Mouse (Mus musculus) gastrocnemius, postnatal 10 days (tissue): Measurements from ENCODE around the gene Aig1. TPM values are rescaled to one million over a fixed set of nuclear protein-coding genes. Genes with fewer than 3 reads are reported as not detected.
A peak's percentile ranks its signal among the peaks of the same experiment; 100 is the strongest.
"Not testable (repeated sequence)": the region's sequence is repeated elsewhere in the genome, so short reads cannot be mapped to it uniquely, and the experiment has no call there.

ENCODE experiments used
- DNase-seq: peaks from one replicate; pipeline ENCODE4 v3.0.0; 2021; ENCODE audit warnings: mixed read lengths
- long read RNA-seq, 2 experiments: library from polyadenylated mRNA; stranded (forward); transcript quantifications; one replicate each; pipeline ENCODE4 v2.0.0; 2021
- total RNA-seq, 2 experiments: library from RNA; stranded (reverse); gene quantifications; 2 replicates each; pipeline ENCODE4 v1.2.3; 2021

The Aig1 gene
- 10 to 100 TPM; 34.0 to 36.4 TPM for total RNA-seq
- long read RNA-seq, experiment 1, transcript Aig1-205 (6 exons, 1,554 nt), result major isoform, 28 of 36 reads
- long read RNA-seq, experiment 1, partial matches to known transcripts, result 1 of 36 reads
- long read RNA-seq, experiment 1, other reads (novel, unspliced or antisense), result 3 of 36 reads
- long read RNA-seq, experiment 2, transcript Aig1-205 (6 exons, 1,554 nt), result major isoform, 49 of 57 reads
- long read RNA-seq, experiment 2, partial matches to known transcripts, result 0 of 57 reads
- long read RNA-seq, experiment 2, other reads (novel, unspliced or antisense), result 6 of 57 reads

DNA sequence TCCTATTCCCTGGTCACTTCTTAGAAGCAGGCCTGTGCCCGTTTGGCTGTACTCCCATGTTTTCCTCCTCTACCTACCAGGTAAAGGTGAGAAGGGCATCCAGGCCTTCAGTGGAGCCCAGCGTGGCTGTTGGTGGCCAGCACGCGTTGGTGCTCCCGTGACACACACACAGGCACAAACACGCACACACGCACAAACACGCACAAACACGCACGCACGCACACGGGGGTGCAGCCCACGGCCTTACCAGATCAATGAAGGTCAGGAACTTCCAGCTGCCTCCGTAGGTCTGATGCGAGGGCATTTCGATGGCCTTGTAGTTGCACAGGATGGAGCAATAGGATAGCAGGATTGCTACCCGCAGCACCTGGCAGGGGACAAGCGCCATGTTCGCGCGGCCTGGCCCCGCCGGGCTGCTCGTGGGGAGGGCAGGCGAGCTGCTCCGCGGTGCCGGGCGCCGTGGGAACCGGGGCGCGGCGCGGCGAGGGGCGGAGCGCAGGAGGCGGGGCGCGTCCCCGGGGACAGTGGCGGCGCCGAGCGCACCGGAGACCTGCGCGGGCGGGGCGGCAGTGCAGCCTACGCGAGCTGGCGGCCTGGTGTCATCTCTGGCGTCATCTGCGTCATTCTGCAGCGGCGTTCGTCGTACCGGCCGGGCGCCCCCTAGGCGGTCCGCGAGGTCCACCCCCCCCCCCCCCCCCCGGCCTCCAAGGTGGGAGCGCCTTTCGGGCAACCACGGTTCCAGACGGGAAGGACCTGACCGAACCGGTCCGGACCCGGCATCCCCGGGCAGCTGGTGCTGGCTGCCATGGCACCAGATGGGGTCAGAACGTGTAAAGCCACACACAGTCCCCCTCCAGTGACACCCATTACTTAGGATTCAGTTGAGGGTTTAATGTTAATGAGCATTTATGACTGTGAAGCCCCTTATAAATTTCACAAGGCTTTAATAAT lies at the start of gene Aig1:
Gene Aig1, minus strand, starts transcription at position 610 of the 951 bp plus-strand sequence.
- peak; percentile 66 for DNase-seq

DNA sequence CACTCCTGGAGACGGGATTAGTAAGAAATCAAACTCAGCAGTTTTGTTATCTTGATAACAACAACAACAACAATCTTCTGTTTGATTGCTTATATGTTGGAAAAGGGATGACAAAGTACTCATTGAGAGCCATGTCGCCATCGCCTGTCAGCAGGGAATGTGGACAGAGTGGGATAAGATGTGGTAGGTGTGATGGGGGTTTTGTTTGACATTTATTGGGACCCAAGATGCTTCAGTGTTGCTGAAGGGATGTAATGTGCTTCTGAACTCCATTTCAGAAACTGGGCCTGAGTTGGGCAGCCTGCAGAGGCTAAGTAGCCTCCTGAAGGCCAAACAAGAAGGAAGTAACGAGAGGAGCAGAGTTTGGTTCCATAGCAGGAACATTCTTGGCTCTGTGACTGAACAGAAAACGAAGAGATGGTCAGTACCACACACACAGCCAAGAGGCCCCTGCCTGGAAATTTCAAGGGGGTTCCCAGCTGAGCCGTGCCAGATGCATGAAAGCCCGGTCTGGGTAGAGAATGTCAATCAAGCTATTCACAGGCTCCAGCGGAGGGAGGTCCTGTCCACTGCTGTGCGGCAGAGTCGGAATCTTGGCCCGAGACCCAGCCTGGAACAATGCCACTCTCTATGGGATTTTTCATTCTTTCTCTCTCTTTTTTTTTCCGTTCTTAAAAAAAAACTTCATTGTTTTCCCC lies 48.0 kb upstream of the Aig1 start:
- peak; percentile 67 for DNase-seq

DNA sequence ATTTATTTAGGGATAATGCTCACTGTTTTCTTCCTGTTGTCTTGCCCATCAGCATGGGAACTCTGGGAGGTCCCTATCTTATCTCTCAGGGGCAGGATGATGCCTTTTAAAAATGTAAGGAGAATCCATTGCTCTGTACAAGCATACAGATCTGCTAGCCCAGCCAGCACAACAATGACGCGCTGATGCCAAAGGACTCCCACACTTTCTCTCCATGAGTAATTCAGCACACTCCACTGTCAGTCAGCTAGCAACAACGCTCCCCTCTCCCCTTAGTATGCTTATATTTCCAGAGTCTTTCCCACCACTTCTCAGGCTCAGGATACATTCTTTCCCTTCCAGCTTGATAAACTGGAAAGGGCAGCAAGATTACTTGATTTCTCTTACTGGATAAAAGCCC lies 46.4 kb upstream of the Aig1 start:
- DNase-seq, result no peak

DNA sequence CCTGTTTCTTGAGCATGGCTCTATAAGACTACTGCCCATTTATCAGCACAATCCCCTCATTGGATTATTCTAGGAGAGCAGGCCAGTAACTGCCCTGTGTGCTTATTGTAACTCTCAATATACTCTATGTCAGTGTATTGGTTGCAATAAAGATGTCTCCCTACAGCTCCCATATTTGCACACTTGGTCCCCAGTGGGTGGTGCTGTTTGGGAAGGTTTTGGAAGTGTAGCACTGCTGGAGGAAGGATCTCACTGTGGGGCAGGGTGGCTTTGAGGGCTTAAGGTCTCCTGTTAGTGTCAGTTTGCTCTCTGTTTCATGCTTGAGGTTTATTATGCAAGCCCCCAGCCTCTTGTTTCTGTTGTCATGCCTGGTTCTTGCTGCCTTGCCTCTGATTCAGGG lies 44.9 kb upstream of the Aig1 start:
- DNase-seq, result no peak

DNA sequence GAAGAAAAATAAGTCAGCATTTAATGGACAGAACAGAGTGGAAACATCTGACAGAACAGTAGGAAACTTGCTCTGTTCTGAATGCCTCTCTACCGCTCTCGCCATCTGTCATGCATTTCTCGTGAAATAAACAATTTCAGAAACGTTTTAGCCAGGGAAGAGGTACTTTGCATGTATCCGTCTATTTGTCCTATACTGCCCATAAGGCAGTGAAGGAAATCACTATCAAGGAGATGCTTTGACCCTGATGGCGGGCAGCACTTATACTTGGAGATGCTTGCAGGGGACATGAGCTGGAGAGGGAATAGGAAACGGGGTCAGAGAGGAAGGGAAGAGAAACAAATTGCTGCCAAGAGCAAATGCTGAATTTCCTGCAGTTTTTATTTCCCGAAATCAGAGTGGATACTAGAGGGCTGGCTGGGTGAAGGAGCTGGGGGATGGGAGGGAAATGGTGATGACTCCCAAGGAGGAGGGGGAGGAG lies 37.5 kb upstream of the Aig1 start:
- DNase-seq, result no peak

DNA sequence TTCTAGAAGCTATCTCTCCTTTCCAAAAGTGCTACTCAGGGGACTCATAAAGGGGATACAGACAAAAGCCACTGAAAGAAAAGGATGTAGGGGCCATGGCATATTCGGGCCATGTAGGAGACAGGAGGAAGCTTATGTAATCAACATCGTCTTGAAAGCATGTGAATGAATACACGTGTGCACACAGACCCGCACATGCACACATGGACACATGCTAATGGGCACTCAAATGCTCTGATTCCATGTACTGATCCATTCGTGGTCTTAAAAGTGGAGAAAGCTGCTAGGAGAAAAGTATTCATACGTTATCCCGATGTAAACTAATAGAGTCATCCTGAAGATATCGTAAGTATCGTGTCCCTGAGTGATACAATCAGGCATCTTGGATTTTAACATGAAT lies 36.8 kb upstream of the Aig1 start:
- no peak for DNase-seq

DNA sequence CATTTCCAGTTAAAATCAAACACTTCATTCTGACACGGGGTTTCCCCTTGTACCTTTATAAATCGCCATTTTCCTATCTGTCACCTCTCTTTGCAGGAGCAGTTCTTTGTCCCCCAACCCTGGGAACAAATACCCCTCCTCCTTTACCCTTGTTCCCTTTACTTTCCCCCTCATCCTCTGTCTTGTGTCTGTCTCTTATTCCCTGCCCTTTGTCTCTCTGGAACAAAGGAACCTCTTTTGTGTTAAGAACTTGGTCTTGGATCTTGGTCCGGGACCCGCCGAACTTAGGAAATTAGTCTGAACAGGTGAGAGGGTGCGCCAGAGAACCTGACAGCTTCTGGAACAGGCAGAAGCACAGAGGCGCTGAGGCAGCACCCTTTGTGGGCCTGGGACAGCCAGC lies 24.0 kb upstream of the Aig1 start:
- not testable (repeated sequence) for DNase-seq

DNA sequence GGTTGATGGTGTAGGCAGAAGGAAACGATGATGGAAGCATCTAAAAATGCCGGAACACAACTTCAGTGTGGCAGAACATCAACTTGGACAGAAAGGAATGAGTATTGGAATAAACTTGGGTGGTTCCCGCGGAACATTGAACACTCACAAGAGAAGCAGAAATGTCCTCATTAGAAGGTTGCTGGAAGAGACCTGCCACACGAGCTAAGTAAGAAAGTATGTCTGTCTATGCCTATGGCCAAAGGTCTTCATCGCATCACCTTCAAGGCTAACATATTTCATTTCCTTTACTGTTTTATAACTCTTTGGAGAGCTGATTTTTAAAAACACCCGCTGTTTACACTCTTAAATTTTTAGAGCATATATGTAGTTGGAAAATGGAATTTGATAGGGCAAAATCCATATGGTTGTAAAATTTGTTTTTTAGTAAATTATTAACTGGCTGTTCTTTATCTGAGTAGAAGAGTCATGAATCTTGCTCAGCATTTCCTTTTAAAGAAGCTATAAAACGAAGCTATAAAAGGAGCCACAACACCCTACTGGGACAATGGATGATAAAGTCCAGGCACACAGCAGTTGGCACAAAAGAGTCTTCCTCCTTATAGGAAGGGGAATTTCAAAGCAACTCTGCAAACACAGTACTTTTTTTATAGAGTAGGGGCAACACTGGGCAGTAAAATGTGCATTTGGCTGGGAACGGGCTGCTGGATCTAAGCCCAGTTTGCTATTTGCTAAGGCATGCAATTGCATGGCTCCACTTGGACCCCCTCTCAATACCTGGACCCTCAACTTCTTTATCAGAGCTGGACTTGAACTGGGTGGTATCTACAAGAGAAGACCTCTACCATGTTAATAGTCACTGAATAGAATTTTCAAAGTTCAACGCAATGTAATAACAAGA lies 14.4 kb upstream of the Aig1 start:
- no peak for DNase-seq

DNA sequence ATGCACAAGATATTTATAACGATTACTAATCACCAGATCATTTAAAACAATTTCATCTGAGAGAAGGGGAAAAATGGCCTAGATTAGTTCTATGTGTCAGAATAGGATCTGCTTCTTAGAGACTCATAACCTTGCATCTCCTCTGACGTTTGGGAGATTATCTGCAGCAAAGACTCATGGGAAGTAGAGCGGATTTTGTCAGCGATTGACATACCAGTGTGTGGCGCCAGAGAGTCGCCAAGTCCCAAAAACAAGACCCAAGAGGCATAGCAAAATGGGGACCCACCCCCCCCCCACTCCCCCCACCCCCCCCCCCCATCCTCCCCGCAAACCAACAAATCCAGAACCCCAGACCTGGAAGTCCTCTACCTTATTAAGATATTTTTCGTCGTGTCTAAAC lies 13.7 kb upstream of the Aig1 start:
- no peak for DNase-seq

DNA sequence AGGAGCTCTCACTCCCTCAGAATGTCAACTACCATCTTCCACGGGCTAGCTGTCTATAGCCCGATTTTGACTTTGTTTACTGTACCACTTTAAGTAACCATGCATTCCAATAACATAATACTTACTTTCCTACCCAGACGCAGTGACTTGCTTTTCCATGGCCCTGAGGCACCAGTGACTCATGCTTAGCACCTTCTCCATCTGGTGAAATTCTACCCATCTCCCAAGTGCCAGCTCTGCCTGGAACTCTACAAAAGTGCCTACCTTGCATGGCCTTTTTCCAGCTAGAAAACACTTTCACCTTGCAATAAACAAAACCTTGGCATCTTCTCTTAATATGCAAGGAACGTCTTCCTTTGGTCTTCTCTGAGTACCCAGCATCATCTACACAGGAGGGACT lies 9.9 kb upstream of the Aig1 start:
- DNase-seq, result no peak

DNA sequence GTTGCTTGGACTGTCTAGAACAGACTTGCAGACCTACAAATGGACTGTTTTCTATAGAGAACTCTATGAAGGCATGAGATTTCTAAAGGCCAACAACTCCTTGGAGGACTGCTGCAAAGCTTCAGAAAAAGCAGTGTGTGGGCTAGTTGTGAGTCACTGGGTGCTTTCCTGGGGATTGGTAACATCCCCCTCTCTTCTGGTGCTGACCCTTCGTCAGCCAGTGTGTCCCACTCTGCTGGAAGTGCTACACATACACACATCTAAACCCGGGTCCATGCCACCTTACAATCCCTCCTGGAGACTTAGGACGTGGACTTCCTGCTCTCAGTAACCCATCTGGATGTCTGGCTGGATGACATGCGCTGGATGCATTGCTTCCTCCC lies 6.2 kb upstream of the Aig1 start:
- DNase-seq, result no peak

DNA sequence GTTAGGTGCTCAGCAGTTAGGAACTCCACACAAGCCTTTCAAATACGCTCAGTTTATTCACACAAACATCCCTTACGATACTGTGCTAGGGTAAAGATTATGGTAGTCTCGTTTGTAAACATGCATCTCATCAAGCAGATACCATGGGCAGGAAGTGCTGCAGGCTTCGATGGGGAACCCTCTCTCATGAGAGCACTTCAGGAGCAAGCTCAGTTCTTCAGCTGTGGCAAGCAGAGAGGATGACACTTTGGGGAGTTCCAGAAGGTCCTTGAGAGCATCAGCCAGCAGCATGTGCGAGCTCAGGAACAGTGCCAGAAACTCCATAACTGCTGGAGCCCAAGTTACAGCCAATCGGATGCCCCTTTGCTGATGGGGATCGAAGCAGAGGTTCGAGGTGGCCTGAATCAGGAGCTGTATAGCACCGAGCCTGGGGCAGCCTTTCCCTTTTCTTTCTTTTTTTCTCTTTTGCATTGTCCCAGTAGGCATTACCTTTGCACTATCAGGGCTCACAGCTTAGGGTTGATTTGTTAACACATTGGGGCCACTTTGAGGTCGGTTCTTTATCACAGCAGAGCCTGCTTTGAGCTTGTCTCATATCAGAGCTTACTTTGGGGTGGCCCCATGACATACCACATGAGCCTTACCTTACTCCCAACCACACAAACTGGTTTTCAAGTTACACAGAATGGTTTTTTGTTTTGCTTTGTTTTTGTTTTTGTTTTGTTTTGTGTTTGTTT lies 5.7 kb upstream of the Aig1 start:
- DNase-seq, result no peak

DNA sequence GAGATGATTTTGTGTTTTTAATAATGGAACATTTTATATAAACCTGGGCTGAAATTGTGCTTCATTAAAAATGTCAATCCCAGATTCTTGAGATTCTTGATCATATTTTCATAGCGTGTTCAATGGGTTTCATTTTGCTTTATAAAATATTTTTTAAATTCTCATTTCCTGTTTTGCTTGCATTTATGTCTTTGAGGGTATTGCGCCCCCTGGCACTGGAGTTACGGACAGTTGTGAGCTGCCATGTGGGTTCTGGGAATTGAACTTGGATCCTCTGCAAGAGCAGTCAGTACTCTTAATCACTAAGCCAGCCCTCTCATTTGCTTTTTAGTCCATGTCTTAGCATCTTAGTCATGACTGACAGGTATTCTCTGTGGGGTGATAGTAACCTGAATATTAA lies 1.8 kb upstream of the Aig1 start:
- DNase-seq, result no peak

DNA sequence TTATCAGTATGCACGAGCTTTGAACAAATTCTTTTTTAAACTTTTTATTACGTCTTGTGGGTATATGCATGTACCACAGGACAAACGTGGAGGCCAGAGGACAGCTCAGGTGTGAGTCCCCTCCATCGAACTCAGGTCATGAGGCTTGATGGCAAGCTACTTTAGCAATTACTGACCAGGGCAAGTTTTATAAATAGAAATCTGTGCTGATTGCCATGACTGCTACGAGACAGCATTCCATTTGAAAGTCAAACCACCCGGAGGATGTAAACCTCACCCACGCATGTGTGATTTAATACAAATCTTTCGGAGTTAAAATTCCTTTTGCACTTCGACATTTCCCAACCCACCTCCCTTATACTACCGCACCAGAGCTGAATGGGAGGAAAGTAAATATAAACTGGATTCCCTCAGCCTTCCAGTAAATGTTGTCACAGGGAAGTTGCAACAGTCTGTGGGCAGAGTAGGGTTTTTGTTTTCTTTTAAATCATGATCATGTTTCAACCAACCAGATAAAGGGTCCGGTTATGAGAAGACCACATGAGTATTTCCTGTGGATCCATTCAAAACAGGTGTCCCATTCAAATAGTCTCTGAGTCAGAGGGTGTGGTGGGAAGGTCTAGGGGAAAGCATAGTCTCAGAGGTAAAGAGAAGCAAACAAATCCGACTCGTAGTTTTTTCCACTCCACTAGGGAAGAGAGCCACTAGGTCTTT lies 699 bp upstream of the Aig1 start:
- DNase-seq, result no peak

DNA sequence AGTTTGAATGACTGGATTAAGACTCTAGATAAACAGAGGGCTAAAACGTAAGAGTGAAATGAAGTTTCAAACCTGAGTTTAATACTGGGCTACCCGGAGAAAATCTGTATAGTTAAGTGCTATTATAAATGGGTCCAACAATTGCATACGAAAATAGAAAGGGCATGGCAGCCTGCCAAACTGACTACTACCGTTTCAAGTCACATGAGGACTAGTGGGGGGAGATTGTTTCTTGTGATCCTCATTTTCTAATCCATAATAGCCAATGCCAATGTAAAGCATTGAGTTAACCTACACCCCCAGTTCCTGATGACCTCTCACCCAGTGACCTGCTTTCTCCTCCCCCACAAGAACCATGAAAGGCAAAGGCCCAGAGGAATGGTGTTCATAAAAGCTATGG lies 2.4 kb downstream of the Aig1 start:
- DNase-seq, result no peak

DNA sequence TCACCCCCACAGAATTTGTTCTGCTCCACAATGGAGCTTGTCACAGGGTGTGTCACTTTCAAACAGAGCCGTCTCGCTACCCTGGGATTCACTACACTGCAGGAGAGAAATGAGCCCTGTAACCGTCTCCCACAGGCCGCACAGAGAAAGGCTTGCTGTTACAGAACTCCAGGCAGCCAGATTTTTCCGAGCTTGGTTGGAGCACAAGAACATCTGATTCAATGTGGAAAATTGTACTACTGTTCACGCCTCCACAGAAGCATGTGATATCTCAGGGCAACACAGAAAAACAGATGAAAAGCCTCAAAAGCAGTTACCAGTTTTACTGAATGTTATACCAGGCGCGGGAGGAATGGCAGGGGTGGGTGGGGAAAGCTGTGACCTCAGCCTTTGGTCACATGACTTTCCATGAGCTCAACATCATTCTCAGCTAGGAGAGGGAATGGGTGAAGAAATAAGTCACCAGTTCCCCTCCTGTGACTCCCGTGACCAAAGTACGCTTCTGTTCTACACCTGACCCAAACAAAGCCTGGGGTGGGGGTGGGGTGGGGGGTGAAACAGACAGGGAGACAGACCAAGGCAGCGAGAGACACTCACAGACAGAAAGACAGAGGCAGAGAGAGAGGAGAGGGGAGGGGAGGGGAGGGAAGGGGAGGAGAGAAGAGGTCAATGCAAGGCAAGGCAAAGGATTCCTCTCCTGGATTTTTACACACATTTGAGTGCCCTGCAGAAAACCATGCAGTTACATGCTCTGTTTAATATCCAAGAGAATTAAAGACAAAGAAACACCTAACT lies 7.5 kb downstream of the Aig1 start:
- DNase-seq, result no peak

DNA sequence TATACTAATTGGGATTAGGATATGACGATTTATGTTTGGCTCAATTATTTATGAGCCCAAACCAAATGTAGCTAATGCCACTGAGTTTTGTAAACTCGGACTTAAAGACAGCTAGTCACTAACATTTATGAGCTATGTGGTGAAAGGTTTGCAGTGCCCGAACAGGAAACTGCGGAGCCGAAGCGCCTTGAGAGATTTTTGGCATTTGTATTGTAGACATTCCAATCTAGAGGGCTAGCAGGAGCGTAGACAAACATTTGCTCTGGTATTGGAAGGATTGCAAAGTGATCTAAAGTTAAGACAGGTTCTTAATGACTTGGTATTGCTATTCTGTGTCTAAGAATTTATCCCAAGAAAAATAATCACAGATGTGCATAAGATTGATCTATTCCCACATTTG lies 12.3 kb downstream of the Aig1 start:
- no peak for DNase-seq

DNA sequence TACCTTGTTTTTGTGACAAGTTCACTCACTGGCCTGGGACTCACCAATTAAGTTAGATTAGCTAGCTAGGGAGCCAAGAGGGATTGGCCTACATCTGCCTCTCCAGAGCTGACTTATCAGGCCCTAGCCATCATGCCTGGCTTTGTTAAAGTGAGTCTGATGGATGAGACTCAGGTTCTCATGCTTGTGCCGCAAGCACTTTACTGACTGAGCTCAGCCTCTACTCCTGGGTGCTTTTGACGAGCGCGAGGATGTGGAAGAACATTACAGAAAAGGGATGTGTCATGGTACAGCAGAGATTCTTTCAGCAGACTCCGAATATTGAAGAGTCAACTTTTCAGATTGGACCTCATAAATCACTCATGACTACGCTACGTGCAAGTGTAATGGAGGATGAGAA lies 12.8 kb downstream of the Aig1 start:
- no peak for DNase-seq

DNA sequence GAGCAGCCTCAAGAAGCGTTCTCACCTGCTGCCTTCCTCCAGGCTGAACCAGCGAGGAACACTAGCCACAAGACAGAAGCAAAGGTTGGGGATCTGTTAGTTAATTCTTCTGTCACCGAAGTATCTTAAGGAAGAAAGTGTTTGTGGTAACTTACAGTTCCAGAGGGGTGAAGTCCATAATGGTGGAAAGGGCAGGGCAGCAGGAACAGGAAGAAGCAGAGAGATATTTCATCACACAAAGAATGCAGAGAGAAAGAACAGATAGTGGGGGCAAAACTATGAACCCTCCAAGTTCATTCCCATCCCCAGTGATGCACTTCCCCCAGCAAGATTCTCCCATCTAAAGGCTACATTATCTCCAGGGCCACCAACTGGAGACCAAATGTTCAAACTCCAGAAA lies 13.7 kb downstream of the Aig1 start:
- DNase-seq, result no peak

DNA sequence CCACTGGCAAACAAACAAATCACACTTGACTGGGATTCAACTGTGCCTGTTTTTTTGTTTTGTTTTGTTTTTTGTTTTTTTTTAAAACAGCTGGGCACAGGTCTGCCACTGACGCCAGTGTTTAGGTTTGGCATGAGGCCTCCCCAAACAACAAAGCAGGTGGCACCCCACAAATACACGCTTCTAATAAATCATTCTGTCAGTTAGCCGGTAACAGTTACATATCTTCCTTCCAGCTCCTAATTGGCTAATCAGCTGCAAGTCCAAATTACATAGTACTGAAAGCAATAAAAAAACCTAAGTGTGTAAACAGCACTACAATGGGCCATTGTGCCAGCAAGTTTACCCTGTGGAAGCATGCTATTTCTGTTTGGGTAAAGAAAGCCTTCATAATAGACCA lies 18.7 kb downstream of the Aig1 start:
- DNase-seq, result no peak
